Mouse (Mus musculus) lung, embryonic 14.5 days (tissue): ENCODE measurements around the gene Mgat4b. TPM values are rescaled to one million over a fixed set of nuclear protein-coding genes. Genes with fewer than 3 reads are reported as not detected.

Source experiments
- ATAC-seq: fragments of 200-750 bp; cut with Nextera tagmentation; 2 replicates; pipeline ENCODE4 v1.8.0; 2017; ENCODE audit warnings: mild to moderate bottlenecking, moderate TSS enrichment, moderate library complexity; ENCODE audit not compliant: insufficient read depth
- DNase-seq: peaks from one replicate; pipeline ENCODE4 v3.0.0-alpha.2; 2015
- H3K27ac ChIP-seq: fragments of 300-500 bp; sonication (generic); 2 replicates; pipeline ENCODE4 v1.5.1; 2014; ENCODE audit warnings: low read depth, mild to moderate bottlenecking, moderate library complexity
- H3K27me3 ChIP-seq: fragments of 300-500 bp; sonication (generic); 2 replicates; pipeline ENCODE4 v1.6.1; 2014; ENCODE audit warnings: low read length, control low read depth; ENCODE audit not compliant: insufficient read depth
- H3K36me3 ChIP-seq: fragments of 300-500 bp; sonication (generic); 2 replicates; pipeline ENCODE4 v1.6.1; 2014; ENCODE audit warnings: control low read depth; ENCODE audit not compliant: insufficient read depth
- H3K4me1 ChIP-seq: fragments of 300-500 bp; sonication (generic); 2 replicates; pipeline ENCODE4 v1.6.1; 2014; ENCODE audit warnings: antibody characterized with exemption, control low read depth; ENCODE audit not compliant: insufficient read depth
- H3K4me2 ChIP-seq: fragments of 300-500 bp; sonication (generic); 2 replicates; pipeline ENCODE4 v1.6.1; 2014; ENCODE audit warnings: mild to moderate bottlenecking
- H3K4me3 ChIP-seq: fragments of 300-500 bp; sonication (generic); 2 replicates; pipeline ENCODE4 v1.5.1; 2014; ENCODE audit warnings: low read depth, low read length
- H3K9ac ChIP-seq: fragments of 300-500 bp; sonication (generic); 2 replicates; pipeline ENCODE4 v1.6.1; 2014
- H3K9me3 ChIP-seq: fragments of 300-500 bp; sonication (generic); 2 replicates; pipeline ENCODE4 v1.6.1; 2016; ENCODE audit warnings: low read depth, low read length, control low read depth
- CTCF ChIP-seq: IDR thresholded peaks from 2 replicates; pipeline ENCODE4 v1.5.1; 2016; ENCODE audit warnings: antibody characterized with exemption, low read depth
- WGBS: fragments of 180-500 bp; shearing (Covaris S2); extraction: QIAGEN DNeasy Blood & Tissue Kit; methylation state at CpG from one replicate; pipeline ENCODE4 v1.1.7; 2014; 5-methylcytosine and 5-hydroxymethylcytosine counted together
- polyA plus RNA-seq: library from polyadenylated mRNA; unstranded; fragments of >200 nt; fragmentation: Nextera tagmentation; extraction: Ambion mirVana; gene quantifications from 2 replicates; pipeline ENCODE4 v1.2.1, GENCODE M21; 2014

Gene Mgat4b
- polyA plus RNA-seq, 1 experiment from 2014 or later = 44.2 TPM

- ATAC-seq (peak; percentile 28; the same call in 1 of the 2 replicates), DNase-seq (no peak)
- Histone ChIP-seq H3K4me3 (peak overlapping the region; percentile 22), H3K27ac (no peak overlapping the region), H3K4me2 (peak overlapping the region; percentile 58), H3K27me3 (no peaks in the 10 kb centered on the region), H3K36me3 (peaks cover 47% of the 10 kb centered on the region), H3K4me1 (peaks cover 23% of the 10 kb centered on the region), H3K9me3 (no peaks in the 10 kb centered on the region), H3K9ac (peak overlapping the region; percentile 6; the same call in 1 of the 2 replicates)
- WGBS = 38% methylated on average over 45 of the region's 45 CpGs
- TF ChIP-seq CTCF = no peak
Observed at GRCm38 (mm10) chr11:50230481-50231304, 20.0 kb downstream of the Mgat4b start.

GRCm38 (mm10) chr11:50231411-50231810 lies 20.7 kb downstream of the Mgat4b start:
- Histone ChIP-seq H3K4me3 (no peak overlapping the region; the same call in 1 of the 2 replicates), H3K27ac (no peak overlapping the region), H3K4me1 (peaks cover 16% of the 10 kb centered on the region), H3K9me3 (no peaks in the 10 kb centered on the region), H3K4me2 (peak overlapping the region; percentile 58), H3K36me3 (peaks cover 47% of the 10 kb centered on the region), H3K9ac (no peak overlapping the region), H3K27me3 (no peaks in the 10 kb centered on the region)
- DNase-seq (peak; percentile 90), ATAC-seq (no peak)
- WGBS = 25% methylated on average over 8 of the region's 8 CpGs
- peak; percentile 69 for TF ChIP-seq CTCF

GRCm38 (mm10) chr11:50233022-50233421 lies 22.3 kb downstream of the Mgat4b start:
- Histone ChIP-seq H3K4me2 (no peak overlapping the region), H3K9ac (no peak overlapping the region), H3K27me3 (peaks cover 13% of the 10 kb centered on the region; the same call in 1 of the 2 replicates), H3K4me1 (peaks cover 9% of the 10 kb centered on the region; the same call in 1 of the 2 replicates), H3K27ac (no peak overlapping the region), H3K9me3 (no peaks in the 10 kb centered on the region), H3K36me3 (peaks cover 47% of the 10 kb centered on the region), H3K4me3 (no peak overlapping the region)
- no peak for ATAC-seq
- no peak for DNase-seq
- no peak for TF ChIP-seq CTCF
- 94% methylated on average over 13 of the region's 13 CpGs for WGBS

GRCm38 (mm10) chr11:50233993-50234392 lies 23.3 kb downstream of the Mgat4b start:
- Histone ChIP-seq H3K4me3 (no peak overlapping the region), H3K4me2 (no peak overlapping the region), H3K36me3 (peaks cover 47% of the 10 kb centered on the region), H3K27ac (no peak overlapping the region), H3K9ac (no peak overlapping the region), H3K9me3 (no peaks in the 10 kb centered on the region), H3K4me1 (peaks cover 5% of the 10 kb centered on the region; the same call in 1 of the 2 replicates), H3K27me3 (peaks cover 17% of the 10 kb centered on the region; the same call in 1 of the 2 replicates)
- ATAC-seq (no peak), DNase-seq (no peak)
- TF ChIP-seq CTCF = no peak
- 81% methylated on average over 11 of the region's 11 CpGs for WGBS

GRCm38 (mm10) chr11:50234606-50235005 lies 23.9 kb downstream of the Mgat4b start:
- DNase-seq (no peak), ATAC-seq (no peak)
- Histone ChIP-seq H3K9ac (no peak overlapping the region), H3K27me3 (peaks cover 17% of the 10 kb centered on the region; the same call in 1 of the 2 replicates), H3K4me1 (peaks cover 5% of the 10 kb centered on the region; the same call in 1 of the 2 replicates), H3K4me3 (no peak overlapping the region), H3K9me3 (no peaks in the 10 kb centered on the region), H3K27ac (no peak overlapping the region), H3K4me2 (no peak overlapping the region), H3K36me3 (peaks cover 47% of the 10 kb centered on the region)
- no peak for TF ChIP-seq CTCF
- WGBS = 94% methylated on average over 25 of the region's 25 CpGs

- Histone ChIP-seq H3K4me2 (peak overlapping the region; percentile 97), H3K36me3 (peaks cover 40% of the 10 kb centered on the region), H3K9ac (peak overlapping the region; percentile 49), H3K27me3 (peaks cover 17% of the 10 kb centered on the region; the same call in 1 of the 2 replicates), H3K27ac (no peak overlapping the region), H3K9me3 (no peaks in the 10 kb centered on the region), H3K4me1 (no peaks in the 10 kb centered on the region), H3K4me3 (peak overlapping the region; percentile 54)
- under 1% methylated on average over 20 of the region's 27 CpGs for WGBS
- ATAC-seq = peak; percentile 92
- DNase-seq = peak; percentile 93
- TF ChIP-seq CTCF = peak; percentile 57
Observed at GRCm38 (mm10) chr11:50236540-50236936, 25.8 kb downstream of the Mgat4b start.

- H3K9ac ChIP-seq = peak overlapping the region; percentile 49
- WGBS = 2% methylated on average over 66 of the region's 66 CpGs
- peaks cover 34% of the 10 kb centered on the region for H3K36me3 ChIP-seq
- peaks cover 17% of the 10 kb centered on the region; the same call in 1 of the 2 replicates for H3K27me3 ChIP-seq
- ATAC-seq (peak; percentile 58), DNase-seq (no peak)
- peak overlapping the region; percentile 97 for H3K4me2 ChIP-seq
- no peaks in the 10 kb centered on the region for H3K4me1 ChIP-seq
- H3K9me3 ChIP-seq = no peaks in the 10 kb centered on the region
- no peak for TF ChIP-seq CTCF
- H3K27ac ChIP-seq = no peak overlapping the region
- H3K4me3 ChIP-seq = peak overlapping the region; percentile 54
Observed at GRCm38 (mm10) chr11:50236937-50237835, 26.5 kb downstream of the Mgat4b start.
